Mouse (Mus musculus): Measurements from ENCODE around the gene Tmprss11f. TPM values are rescaled to one million over a fixed set of nuclear protein-coding genes. Genes with fewer than 3 reads are reported as not detected.
"Not testable (repeated sequence)": the region's sequence is repeated elsewhere in the genome, so short reads cannot be mapped to it uniquely, and the experiment has no call there.

Gene Tmprss11f
- not detected in 2 replicates for total RNA-seq (2015)
- not detected in 2 replicates for total RNA-seq (2017)

DNA sequence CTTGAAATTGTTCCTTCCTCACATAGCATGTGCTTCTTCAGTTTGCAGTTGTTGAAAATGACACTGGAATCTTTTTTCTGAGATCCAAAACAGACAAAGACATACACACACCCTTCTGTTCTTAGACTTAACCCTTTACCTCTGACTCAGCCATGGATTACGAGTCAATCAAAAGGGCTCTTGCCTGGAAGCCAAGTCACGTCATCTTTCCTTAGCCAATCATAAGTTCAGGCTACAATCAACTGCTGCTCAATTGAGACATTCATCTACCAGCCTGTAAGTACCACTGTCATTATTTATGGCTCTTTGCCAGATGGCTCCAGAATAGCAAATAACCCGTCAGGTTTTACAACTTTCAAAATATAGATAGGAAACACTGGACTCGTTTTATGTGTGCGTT lies at the start of gene Tmprss11f:
TSS of gene Tmprss11f (minus strand) at position 101 of the 400 bp plus-strand sequence.
- ATAC-seq (replicated peaks; ENCODE audit: poor library complexity) = no peak

DNA sequence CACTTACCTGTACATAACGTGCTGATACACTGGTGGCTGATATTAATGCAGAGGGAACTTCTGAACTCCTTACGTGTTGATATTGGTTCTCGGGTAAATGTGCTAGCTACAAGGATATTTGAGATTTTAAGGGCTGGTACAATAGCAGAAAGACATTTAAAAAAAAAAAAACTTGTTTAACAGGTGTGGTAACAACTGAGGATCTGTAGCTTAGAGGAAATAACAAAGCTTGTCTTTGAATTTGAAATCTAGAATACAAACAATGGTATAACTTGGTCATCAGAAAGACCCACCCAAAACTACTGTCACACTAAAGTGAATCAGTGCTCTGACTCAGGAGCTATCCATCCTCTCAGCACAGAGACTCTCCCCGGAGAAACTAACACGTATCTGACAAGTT lies 44.0 kb upstream of the Tmprss11f start, which contains the start of gene Tmprss11b:
TSS of gene Tmprss11b (minus strand) at position 101 of the 400 bp plus-strand sequence.
- ATAC-seq (replicated peaks; ENCODE audit: poor library complexity) = no peak

DNA sequence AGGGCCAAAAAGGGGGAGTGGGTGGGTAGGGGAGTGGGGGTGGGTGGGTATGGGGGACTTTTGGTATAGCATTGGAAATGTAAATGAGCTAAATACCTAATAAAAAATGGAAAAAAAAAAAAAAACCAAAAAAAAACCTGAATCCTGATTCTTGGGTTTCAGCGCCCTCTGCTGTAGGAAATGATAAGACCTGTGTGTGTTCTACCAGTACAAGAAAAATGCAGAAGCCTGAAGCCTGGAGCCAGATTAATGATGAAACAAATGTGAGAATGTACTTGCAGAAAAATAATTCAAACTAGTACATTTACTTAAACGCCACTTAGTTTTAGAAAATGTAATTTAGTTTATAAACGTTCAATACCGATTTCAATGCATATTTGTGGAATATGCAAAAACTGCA lies 17.0 kb upstream of the Tmprss11f start:
- ATAC-seq (replicated peaks; ENCODE audit: poor library complexity) = 0 out of 2 replicates have a peak, but pooled peaks have one; percentile 52

DNA sequence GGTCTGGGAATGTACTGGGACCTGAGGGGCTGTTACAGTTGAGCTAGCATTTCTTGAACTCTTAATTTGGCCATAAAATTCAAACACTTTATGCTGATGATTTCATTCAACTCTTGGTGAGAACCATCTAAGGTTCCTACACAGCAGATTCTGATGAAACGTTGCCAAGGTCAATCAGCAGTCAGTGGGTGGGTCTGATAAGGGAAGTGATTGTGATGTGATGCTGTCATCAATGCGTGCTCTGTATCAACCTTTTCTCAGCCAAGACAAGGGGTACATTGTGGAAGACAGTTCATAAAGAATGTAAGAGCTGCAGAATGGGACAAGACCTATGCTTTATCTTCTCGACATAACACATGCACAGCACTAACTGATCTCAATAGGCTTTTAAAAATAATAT lies 8.6 kb upstream of the Tmprss11f start:
- no peak for ATAC-seq (replicated peaks; ENCODE audit: poor library complexity)

GRCm38 (mm10) chr5:86630700-86631099 lies 1.5 kb downstream of the Tmprss11f start:
- ATAC-seq (replicated peaks; ENCODE audit: poor library complexity) = no peak

DNA sequence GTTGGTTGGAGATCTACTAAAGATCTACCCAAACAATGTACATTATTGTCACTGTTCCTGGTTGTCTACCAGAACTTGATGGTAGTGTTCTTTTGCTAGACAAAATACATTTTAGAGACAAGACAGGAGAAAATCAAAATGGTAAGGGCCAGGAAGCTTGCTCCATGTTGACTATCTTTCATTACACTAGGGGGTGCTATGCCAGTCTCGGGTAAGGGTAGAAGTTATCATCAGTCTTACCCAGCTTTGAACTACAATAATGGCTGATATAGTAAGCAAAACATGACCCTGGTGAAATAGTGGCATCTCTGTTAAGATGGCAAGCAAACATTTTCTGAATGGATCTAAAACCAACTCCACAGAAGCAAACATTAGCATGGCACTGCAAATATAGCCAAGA lies 10.4 kb downstream of the Tmprss11f start:
- no peak for ATAC-seq (replicated peaks; ENCODE audit: poor library complexity)

DNA sequence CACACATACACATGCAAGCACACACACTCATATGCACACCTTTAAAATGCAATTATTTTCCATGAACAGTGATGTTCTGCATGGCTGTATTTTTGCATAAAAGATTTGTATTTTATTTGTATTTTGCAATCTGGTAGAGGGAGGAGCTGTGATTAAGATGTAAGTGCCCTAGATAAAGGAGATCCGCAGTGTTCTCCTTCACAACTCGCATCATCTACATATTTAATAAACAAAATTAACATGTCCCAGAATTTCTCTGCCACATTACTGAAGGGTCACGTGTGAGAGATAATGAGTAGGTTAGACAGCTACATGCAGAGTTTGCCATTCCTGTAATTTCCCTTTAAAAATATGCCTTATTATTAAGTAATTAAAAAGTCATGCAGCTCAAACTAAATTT lies 46.3 kb downstream of the Tmprss11f start:
- no peak for ATAC-seq (replicated peaks; ENCODE audit: poor library complexity)

GRCm38 (mm10) chr5:86582618-86583017 lies 49.6 kb downstream of the Tmprss11f start:
- ATAC-seq (replicated peaks; ENCODE audit: poor library complexity) = no peak

GRCm38 (mm10) chr5:86581998-86582397 lies 50.2 kb downstream of the Tmprss11f start:
- no peak for ATAC-seq (replicated peaks; ENCODE audit: poor library complexity)

GRCm38 (mm10) chr5:86578761-86579160 lies 53.5 kb downstream of the Tmprss11f start:
- not testable (repeated sequence) for ATAC-seq (replicated peaks; ENCODE audit: poor library complexity)

DNA sequence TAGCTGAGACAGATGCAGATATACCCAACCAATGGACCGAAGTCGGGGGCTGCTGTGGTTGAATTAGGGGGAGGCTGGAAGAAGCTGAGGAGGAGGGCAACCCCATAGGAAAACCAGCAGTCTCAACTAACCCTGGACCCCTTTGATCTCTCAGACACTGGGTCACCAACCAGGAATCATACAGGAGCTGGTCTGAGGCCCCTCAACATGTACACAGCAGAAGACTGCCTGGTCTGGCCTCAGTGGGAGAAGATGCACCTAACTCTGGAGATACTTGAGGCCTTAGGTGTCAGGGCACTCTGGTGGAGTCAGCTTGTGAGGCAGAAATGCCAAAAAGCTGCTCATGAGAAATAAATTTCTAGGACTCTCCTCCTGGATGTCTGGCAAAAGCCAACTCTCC lies 85.5 kb downstream of the Tmprss11f start:
- ATAC-seq (replicated peaks; ENCODE audit: poor library complexity) = no peak

DNA sequence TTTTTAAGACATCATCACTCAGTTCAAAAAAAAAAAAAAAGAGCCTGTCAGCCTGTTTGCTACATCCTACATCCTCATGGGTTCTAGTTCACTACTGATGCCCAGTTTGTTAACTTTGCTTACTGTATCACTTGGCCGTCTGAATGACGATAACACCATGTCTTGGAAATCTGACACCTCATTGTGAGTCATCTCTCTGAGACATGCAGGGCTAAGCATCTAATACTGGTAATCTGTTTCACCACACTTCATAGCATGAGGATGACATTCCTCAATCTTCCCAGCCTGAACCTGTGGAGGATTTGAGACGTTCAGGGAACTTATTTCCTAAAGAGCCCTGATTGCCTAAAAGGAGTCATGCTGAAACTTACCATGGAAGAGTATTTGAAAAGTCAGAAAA lies 91.6 kb downstream of the Tmprss11f start:
- no peak for ATAC-seq (replicated peaks; ENCODE audit: poor library complexity)

DNA sequence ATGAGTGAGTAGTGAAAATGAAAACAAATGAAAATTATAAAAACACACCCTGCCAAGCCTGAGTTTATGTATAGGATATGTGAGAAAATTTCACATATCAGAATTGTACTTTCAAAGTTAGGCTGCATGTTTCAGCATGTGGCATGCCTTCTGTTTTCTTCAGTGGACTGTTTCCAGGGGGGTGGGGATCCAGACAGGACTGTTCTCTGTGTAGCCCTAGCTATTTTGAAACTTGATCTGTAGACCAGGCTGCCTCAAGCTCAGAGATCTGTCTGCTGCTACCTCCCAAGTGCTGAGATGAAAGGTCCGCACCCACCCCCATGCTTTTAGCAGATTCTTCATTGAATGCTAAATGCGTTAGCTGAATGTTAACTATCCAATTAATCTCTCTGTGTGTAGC lies 103.5 kb downstream of the Tmprss11f start:
- no peak for ATAC-seq (replicated peaks; ENCODE audit: poor library complexity)

GRCm38 (mm10) chr5:86518500-86518899 lies 113.7 kb downstream of the Tmprss11f start, which contains the start of gene Tmprss11g:
Gene Tmprss11g (minus strand): TSS chr5:86518600.
- ATAC-seq (replicated peaks; ENCODE audit: poor library complexity) = no peak

- no peak for ATAC-seq (replicated peaks; ENCODE audit: poor library complexity)
Observed at GRCm38 (mm10) chr5:86511538-86511937, 120.7 kb downstream of the Tmprss11f start.

GRCm38 (mm10) chr5:86493453-86493852 lies 138.8 kb downstream of the Tmprss11f start:
- no peak for ATAC-seq (replicated peaks; ENCODE audit: poor library complexity)

GRCm38 (mm10) chr5:86482562-86482961 lies 149.7 kb downstream of the Tmprss11f start:
- no peak for ATAC-seq (replicated peaks; ENCODE audit: poor library complexity)

- no peak for ATAC-seq (replicated peaks; ENCODE audit: poor library complexity)
Observed at GRCm38 (mm10) chr5:86482031-86482430, 150.2 kb downstream of the Tmprss11f start.

- no peak for ATAC-seq (replicated peaks; ENCODE audit: poor library complexity)
Observed at GRCm38 (mm10) chr5:86473859-86474258, 158.4 kb downstream of the Tmprss11f start.

All from megakaryocyte progenitor cell, adult 5-6 weeks (primary cell).